Mouse (Mus musculus): ENCODE results near the gene Apex2. TPM values are rescaled to one million over a fixed set of nuclear protein-coding genes. Genes with fewer than 3 reads are reported as not detected.

The Apex2 gene
- total RNA-seq (2017): 7.7 and 15.6 TPM in 2 replicates

DNA sequence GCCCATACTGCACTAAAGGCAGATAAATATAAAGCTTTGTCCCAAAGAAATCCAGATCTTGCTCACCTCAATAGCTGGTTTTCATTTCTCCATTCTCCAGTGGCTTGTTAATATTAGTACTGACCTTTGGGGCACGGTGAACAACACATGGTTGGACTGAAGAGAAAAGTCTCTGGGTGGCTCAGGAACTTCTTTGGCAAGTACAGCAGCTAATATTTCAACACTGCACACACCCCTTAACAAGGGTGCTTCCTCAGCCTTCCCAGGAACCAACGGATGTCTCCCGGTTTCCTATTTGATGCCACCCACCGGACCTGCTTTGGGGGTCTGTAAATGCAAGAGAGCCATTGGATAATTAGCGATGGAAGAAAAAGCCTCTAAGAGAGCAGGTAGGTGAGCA, at the start of gene Apex2:
Gene Apex2 (minus strand): TSS at position 173 of the 400 bp plus-strand sequence.
- ATAC-seq (replicated peaks in 1 of 2; ENCODE audit: insufficient read depth in 1 of 2, low FRiP score in 2 of 2, low TSS enrichment in 1 of 2, low read depth in 1 of 2, poor library complexity in 2 of 2, severe bottlenecking in 2 of 2): no peak

DNA sequence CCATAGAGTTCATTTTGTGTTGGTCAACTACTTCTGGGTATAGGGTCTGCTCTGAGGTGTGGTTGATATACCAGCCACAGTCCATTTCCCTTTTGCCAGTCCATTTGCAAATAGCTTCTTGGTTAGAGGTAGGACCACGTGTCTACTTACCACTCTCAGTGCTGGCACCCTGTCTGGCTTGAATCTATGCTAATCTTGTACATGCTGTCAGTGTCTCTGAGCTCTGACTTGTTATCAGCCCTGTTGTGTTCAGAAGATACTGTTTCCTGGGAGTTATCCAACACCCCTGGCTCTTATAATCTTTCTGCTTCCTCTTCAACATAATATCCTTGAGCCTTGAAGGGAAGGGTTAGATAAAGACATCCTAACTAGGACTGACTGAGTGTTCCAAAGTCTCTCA, 46.8 kb upstream of the Apex2 start:
- ATAC-seq (replicated peaks in 1 of 2; ENCODE audit: insufficient read depth in 1 of 2, low FRiP score in 2 of 2, low TSS enrichment in 1 of 2, low read depth in 1 of 2, poor library complexity in 2 of 2, severe bottlenecking in 2 of 2): no peak

DNA sequence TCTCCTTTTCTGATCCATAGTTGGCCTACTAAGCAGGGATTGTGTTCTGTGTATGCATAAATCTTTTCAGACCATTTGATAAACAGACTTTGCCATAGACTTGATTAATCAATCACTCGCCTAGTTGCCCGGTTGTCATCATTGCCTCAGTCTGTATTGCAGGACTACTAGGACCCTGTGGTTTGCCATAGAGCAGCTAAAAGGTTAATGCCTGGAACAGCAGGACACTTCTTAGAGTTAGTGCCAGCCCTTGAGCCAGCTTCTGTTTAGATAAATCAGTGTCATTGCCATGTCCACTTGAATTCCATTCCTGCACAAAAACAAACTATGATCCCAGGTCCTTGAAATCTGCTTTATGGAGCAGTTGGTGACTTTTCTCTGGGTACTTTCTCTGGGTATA, 9.2 kb upstream of the Apex2 start:
- no peak for ATAC-seq (replicated peaks in 1 of 2; ENCODE audit: insufficient read depth in 1 of 2, low FRiP score in 2 of 2, low TSS enrichment in 1 of 2, low read depth in 1 of 2, poor library complexity in 2 of 2, severe bottlenecking in 2 of 2)

DNA sequence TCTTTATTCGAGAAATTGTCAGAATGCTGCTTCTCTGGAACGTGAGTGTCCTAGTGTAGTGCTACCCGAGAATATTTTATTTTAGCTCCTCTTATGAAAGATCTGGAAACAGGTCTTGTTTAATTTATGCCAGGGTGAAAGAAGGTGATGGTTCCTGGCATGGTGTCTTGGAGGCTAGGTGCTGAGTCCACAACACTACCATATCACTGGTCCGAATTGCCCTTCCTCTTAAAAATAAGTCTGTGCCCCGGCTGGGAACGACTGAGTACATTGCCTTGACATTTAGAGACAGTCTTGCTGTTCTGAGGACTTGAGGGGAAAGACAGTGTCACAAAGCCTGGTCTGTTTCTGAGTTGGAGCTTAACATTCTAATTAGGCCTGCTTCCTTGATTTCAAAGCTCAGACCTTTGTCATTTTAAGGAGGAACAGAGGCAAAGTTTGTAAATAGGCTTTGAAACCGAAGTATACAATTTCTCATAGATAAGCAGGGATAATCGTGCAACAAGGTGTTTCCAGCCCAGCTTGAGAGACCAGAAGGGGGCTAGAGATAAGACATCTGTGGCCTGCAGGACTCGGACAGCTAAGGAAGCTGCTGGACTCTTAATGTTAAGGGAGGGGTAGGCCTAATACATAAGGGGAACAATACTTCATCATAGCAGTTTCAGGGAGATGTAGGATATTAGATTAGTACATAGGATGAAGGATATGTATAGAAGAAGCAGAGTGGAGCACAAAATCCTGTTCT, 5.5 kb upstream of the Apex2 start:
- ATAC-seq (replicated peaks in 1 of 2; ENCODE audit: insufficient read depth in 1 of 2, low FRiP score in 2 of 2, low TSS enrichment in 1 of 2, low read depth in 1 of 2, poor library complexity in 2 of 2, severe bottlenecking in 2 of 2): no peak

DNA sequence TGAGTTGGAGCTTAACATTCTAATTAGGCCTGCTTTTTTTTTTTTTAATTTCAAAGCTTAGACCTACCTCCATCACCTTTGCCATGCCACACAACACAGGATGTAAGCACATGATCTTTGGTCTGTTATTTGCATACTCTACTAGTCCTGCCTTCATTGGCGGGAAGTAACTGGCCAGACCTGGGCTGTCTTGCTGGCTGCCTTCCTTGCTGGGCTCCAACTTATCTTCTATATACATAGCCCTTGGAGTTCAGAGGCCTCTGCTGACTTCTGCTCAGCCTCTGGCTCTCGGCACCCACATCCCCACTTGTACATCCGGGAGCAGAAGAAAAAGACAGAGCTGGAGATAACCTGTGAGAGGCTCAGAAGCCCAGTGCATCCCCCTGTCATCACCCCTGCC, 4.5 kb upstream of the Apex2 start:
- ATAC-seq (replicated peaks in 1 of 2; ENCODE audit: insufficient read depth in 1 of 2, low FRiP score in 2 of 2, low TSS enrichment in 1 of 2, low read depth in 1 of 2, poor library complexity in 2 of 2, severe bottlenecking in 2 of 2): no peak

DNA sequence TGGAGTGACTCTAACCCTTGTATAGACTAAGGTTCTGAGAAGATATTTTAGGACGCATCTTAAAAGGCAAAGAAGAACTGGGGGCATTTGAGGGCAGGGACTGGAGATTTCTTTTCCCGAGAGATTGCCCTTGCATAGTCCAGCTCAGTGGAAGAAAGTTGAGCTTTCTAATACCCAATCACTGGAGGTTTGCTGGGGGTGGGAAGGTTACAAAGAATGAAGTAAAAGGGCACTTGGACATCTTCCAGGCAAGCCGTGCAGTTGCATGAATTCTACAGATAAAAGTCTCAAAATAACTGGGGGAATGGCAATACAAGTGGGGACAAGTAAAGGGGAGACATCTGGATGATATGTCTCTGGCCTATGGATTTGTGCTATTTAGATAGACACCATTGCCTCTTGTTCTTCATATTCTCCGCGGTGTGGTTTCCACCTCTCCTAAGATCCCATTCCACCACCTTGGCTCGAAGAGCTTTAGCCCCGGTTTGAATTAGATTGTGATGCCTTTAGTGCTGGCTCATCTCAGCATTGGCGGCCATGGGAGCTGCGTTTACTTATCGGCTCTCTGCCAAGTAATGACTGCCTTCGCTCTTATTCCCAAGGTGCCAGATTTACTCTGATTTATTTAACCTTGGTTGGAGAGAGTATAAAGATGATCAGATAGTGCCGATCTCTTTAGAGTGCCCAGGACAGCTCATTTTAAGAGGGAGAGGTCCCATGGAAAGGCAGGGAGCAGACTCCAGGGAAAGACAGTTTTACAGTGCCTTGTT, 3.8 kb upstream of the Apex2 start:
- ATAC-seq (replicated peaks in 1 of 2; ENCODE audit: insufficient read depth in 1 of 2, low FRiP score in 2 of 2, low TSS enrichment in 1 of 2, low read depth in 1 of 2, poor library complexity in 2 of 2, severe bottlenecking in 2 of 2): no peak

DNA sequence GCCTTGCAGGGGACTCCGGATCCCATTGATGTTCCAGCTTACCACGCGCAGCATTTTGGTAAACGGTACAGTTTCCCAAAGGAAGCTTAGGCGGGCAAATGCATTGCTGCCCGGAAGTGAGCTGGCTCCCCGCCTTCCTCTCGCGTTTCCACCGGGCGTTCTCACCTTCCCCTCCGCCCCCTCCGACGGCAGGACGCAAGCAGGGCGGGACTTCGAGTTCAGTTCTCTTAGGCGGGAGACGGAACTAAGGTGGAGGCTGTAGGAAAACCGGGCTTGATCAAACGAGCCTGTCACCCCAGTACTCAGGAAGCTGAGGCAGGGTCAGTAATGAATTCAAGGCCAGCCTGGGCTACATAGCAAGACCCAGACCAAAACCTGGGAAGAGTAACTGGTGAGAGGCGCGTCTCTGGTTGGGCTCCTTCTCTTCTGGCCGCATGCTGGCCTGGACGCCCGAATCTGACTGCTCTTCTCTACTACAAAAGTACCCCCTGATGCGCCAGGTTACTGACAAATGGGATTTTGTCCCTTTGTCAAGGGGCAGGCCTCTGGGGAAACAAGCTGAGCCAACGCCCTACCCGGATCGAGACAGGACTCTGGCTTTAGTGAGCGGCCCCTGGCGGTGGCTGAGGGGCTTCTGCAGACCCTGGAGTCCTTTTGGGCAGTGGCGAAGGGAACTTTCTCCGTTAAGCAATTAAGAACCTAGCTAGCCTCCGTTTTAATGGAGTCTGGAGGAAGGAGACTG, 1.5 kb downstream of the Apex2 start, which contains the start of gene Pfkfb1:
Gene Pfkfb1 (plus strand): TSS at position 207 of the 742 bp plus-strand sequence.
- ATAC-seq (replicated peaks in 1 of 2; ENCODE audit: insufficient read depth in 1 of 2, low FRiP score in 2 of 2, low TSS enrichment in 1 of 2, low read depth in 1 of 2, poor library complexity in 2 of 2, severe bottlenecking in 2 of 2): peak; percentile 96

DNA sequence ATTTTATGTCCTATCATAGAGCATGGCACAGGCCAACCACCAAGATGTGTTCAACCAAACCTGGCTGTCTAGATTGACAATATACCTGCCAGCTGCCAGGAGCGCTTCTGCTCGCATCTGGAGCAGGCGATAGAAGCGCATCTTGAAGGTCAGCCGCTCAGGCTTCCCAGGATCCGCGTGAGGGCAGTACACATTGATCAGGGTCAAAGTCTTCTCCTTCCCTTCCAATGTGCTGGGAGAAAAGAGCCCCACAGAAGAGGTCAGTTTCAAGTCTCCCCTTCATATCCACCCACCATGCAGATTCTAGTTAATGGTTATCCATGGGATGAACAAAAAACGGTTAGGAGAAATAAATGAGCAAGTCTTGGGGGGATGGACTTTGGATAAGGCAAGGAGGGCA, 4.6 kb downstream of the Apex2 start:
- ATAC-seq (replicated peaks in 1 of 2; ENCODE audit: insufficient read depth in 1 of 2, low FRiP score in 2 of 2, low TSS enrichment in 1 of 2, low read depth in 1 of 2, poor library complexity in 2 of 2, severe bottlenecking in 2 of 2): no peak

DNA sequence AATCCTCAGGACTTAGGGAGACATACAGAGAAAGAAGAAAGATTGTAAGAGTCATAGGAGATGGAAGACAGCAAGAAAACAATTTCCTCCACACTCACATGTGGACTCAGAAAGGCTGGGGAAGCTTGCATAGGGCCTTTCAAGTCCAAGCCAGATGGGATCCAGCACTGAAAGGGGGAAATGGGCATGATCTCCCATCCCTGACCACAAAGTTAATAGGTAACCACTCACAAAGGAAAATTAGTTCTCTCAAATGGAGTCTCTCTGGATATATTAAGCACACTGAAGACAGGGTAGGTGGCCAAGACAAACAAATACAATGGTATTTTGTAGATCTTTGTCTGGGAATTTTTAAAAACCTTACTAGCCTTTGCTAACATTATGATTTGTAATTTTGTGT, 7.7 kb downstream of the Apex2 start:
- ATAC-seq (replicated peaks in 1 of 2; ENCODE audit: insufficient read depth in 1 of 2, low FRiP score in 2 of 2, low TSS enrichment in 1 of 2, low read depth in 1 of 2, poor library complexity in 2 of 2, severe bottlenecking in 2 of 2): no peak

DNA sequence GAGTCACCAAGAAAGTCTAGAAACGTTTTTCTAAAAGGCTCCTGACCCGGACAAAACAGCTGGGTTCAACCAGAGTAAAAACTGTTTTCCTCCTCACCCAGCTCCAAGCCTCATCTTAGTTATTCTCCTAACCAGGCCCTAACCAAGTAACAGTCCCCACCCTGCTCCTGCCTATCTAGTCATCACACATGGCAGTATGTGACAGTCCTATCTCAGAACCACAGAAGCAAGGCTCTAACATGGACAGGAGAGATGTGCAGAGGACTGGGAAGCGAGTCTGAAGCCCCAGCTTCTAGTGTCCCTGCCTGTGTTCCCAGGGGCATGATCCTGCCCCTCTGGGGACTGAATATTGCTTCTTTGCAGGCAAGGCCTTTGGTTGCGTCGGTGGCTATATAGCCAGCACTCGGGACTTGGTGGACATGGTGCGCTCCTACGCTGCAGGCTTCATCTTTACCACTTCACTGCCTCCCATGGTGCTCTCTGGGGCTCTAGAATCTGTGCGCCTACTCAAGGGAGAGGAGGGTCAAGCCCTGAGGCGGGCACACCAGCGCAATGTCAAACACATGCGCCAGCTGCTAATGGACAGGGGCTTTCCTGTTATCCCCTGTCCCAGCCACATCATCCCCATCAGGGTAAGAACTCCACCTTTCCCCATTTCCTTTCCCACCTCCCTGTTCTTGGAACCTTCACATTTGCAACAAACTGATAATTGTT, 24.9 kb downstream of the Apex2 start:
- peak in 1 of 2 experiments; percentile 36; a peak in 1 of 4 replicates for ATAC-seq (replicated peaks in 1 of 2; ENCODE audit: insufficient read depth in 1 of 2, low FRiP score in 2 of 2, low TSS enrichment in 1 of 2, low read depth in 1 of 2, poor library complexity in 2 of 2, severe bottlenecking in 2 of 2)

DNA sequence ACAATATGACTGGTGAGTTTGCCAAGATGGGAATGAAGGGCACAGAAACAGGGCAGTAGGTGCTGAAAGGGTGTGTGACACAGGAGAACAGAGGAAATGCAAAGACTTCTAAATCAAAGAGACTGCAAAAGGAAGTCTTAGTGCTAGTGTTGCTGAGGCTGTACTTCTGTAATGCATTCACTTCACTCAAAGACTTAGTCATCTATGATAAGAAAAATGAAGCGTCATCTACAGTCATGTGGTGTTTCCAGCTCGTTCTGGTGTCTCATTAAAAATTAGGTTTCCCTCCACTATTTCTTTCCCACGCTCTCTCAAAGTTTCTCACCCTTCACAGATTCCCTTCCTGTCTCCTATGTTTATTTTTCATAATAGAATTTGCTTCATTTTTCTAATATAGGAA, 35.6 kb downstream of the Apex2 start:
- ATAC-seq (replicated peaks in 1 of 2; ENCODE audit: insufficient read depth in 1 of 2, low FRiP score in 2 of 2, low TSS enrichment in 1 of 2, low read depth in 1 of 2, poor library complexity in 2 of 2, severe bottlenecking in 2 of 2): no peak

DNA sequence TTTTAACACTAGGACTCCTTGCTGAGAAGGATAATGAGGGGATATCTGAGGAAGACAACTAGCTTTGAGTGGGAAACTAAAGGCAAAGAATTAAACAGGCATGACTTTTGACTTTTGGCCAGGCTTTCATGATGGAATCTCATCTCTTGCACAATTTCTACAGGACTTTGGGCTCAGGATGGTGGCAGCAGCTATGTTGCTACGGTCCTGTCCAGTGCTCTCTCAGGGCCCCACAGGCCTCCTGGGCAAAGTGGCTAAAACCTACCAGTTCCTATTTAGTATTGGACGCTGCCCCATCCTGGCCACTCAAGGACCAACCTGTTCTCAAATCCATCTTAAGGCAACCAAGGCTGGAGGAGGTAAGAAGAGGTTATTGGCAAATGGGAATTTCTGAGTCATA, 37.7 kb downstream of the Apex2 start:
- ATAC-seq (replicated peaks in 1 of 2; ENCODE audit: insufficient read depth in 1 of 2, low FRiP score in 2 of 2, low TSS enrichment in 1 of 2, low read depth in 1 of 2, poor library complexity in 2 of 2, severe bottlenecking in 2 of 2): no peak

DNA sequence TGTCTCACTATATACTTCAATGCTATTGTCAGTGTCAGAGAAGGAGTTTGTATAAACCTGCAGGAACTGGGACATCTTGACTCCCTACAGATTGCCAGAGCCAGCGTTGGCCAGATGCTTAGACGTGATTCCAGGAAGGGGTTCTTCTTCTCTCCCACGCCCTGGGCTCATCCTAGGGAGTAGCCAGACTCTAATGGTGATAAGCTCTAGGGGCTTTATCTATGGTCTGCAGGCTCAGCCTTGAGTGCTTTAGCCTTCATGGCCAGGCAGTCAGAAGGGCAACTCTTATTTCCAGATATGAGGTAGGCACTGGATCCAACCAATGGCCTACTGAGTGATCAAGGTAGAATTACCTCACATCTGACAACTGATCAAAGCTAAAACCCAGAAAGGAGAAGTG, 40.0 kb downstream of the Apex2 start:
- peak in 1 of 2 experiments; percentile 36; a peak in 1 of 4 replicates for ATAC-seq (replicated peaks in 1 of 2; ENCODE audit: insufficient read depth in 1 of 2, low FRiP score in 2 of 2, low TSS enrichment in 1 of 2, low read depth in 1 of 2, poor library complexity in 2 of 2, severe bottlenecking in 2 of 2)

DNA sequence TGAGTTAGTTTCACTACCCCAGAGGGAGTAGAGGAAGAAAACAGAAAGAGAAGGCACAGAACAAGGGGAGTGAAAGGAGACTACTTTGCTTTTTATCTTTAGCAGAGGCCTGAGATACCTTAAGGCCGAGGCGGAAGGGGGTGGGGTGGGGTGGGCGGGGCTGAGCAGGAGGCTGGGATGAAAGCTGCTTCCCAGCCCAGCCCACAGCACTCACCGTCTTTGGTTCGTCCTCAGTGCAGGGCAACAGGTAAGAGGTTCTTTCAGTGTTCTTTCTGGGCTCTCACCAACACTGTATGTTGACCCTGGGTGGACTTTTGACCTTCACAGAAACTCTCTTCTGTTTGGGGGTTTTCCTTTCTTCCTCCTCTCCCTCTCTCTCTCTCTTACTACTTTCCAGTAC, 42.4 kb downstream of the Apex2 start, which contains the start of gene Alas2:
Gene Alas2 (plus strand): TSS at position 137 of the 400 bp plus-strand sequence.
- ATAC-seq (replicated peaks in 1 of 2; ENCODE audit: insufficient read depth in 1 of 2, low FRiP score in 2 of 2, low TSS enrichment in 1 of 2, low read depth in 1 of 2, poor library complexity in 2 of 2, severe bottlenecking in 2 of 2): no peak

DNA sequence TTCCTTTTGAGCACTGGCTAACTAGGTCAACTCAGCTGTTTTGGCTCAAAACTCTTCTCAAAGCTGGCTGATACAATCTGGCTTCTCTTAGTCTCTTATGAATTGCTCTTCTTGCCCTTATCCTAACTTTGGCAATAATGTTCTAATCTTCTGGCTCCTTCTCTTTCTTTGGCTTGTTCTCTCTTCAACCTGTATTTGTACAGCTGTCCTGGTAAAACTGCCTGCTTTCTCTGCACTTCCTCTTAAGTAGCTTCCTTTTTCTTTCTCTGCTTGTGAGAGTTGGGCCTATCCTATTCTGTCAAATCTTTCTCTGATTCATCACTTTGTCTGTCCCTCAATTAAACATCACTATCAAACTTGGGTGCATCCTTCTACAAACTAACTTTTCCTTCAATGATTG, 48.0 kb downstream of the Apex2 start:
- ATAC-seq (replicated peaks in 1 of 2; ENCODE audit: insufficient read depth in 1 of 2, low FRiP score in 2 of 2, low TSS enrichment in 1 of 2, low read depth in 1 of 2, poor library complexity in 2 of 2, severe bottlenecking in 2 of 2): no peak

DNA sequence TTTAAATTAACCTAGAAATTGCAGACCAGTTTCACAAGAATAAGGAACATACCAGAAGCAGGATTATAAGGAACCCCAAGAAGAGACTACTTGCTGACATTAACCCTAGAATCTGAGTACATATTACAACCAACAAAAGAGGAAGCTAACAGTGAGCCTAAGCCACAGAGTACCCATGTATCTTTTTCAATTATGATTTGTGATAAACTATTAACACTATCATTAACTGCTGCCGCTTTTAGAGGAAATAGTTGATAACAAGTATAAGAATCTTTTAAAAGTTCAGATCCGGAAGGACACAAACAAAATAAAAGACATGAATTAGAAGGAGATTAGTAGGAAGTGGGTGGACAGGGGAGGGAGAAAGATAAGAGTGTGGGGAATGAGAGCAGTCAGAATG, 49.6 kb downstream of the Apex2 start:
- peak in 1 of 2 experiments; percentile 42; a peak in 1 of 4 replicates for ATAC-seq (replicated peaks in 1 of 2; ENCODE audit: insufficient read depth in 1 of 2, low FRiP score in 2 of 2, low TSS enrichment in 1 of 2, low read depth in 1 of 2, poor library complexity in 2 of 2, severe bottlenecking in 2 of 2)

DNA sequence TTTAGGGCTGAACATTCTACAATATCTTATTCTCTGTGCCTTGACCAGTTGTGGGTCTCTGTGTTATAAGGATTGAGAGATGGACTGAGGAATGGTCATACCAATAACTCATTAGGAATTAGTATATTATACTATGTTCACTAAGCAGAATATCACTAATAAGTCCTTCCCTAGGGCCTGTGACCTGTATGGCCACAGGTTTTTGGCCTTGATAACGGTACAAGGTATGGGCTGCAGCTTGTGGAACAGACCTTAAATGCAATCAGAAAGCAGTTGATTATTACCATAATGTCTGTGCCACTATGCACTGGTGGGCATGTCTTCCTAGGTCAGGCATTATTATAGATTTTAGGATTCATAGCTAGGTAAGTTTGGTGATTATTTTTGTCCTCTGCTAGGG, 73.2 kb downstream of the Apex2 start:
- ATAC-seq (replicated peaks in 1 of 2; ENCODE audit: insufficient read depth in 1 of 2, low FRiP score in 2 of 2, low TSS enrichment in 1 of 2, low read depth in 1 of 2, poor library complexity in 2 of 2, severe bottlenecking in 2 of 2): no peak

Data from hematopoietic stem cell, adult 5-6 weeks (primary cell).